Mouse (Mus musculus) intestine, postnatal 0 days (tissue): ENCODE data around the gene Hps5. TPM values are rescaled to one million over a fixed set of nuclear protein-coding genes. Genes with fewer than 3 reads are reported as not detected.
"Not testable (repeated sequence)": the region's sequence is repeated elsewhere in the genome, so short reads cannot be mapped to it uniquely, and the experiment has no call there.

Experiments
- ATAC-seq: fragments of 200-750 bp; cut with Nextera tagmentation; 2 replicates; pipeline ENCODE4 v1.8.0; 2017; ENCODE audit warnings: mild to moderate bottlenecking, moderate TSS enrichment, moderate library complexity
- H3K27ac ChIP-seq: fragments of 300-500 bp; sonication (generic); 2 replicates; pipeline ENCODE4 v1.5.1; 2014; ENCODE audit warnings: mild to moderate bottlenecking, low read depth, low read length, moderate library complexity
- H3K27me3 ChIP-seq: fragments of 300-500 bp; sonication (generic); replicated peaks from 2 replicates; pipeline ENCODE4 v1.6.1; 2014; ENCODE audit warnings: low read length, mixed read lengths; ENCODE audit not compliant: control insufficient read depth, insufficient read depth
- H3K36me3 ChIP-seq: fragments of 300-500 bp; sonication (generic); 2 replicates; pipeline ENCODE4 v1.6.1; 2014; ENCODE audit warnings: mild to moderate bottlenecking, moderate library complexity; ENCODE audit not compliant: control insufficient read depth, insufficient read depth
- H3K4me1 ChIP-seq: fragments of 300-500 bp; sonication (generic); replicated peaks from 2 replicates; pipeline ENCODE4 v1.6.1; 2014; ENCODE audit warnings: antibody characterized with exemption, low read length, mixed read lengths; ENCODE audit not compliant: control insufficient read depth, insufficient read depth
- H3K4me2 ChIP-seq: fragments of 300-500 bp; sonication (generic); replicated peaks from 2 replicates; pipeline ENCODE4 v1.6.1; 2014; ENCODE audit warnings: low read depth, mild to moderate bottlenecking, moderate library complexity
- H3K4me3 ChIP-seq: fragments of 300-500 bp; sonication (generic); 2 replicates; pipeline ENCODE4 v1.5.1; 2014; ENCODE audit warnings: low read depth, low read length
- H3K9ac ChIP-seq: fragments of 300-500 bp; sonication (generic); 2 replicates; pipeline ENCODE4 v1.6.1; 2014; ENCODE audit warnings: mild to moderate bottlenecking, low read depth, low read length
- H3K9me3 ChIP-seq: fragments of 300-500 bp; sonication (generic); 2 replicates; pipeline ENCODE4 v1.6.1; 2016; ENCODE audit warnings: mixed run types; ENCODE audit not compliant: control insufficient read depth
- CTCF ChIP-seq: sonication (generic); IDR thresholded peaks from 2 replicates; pipeline ENCODE4 v1.5.1; 2016; ENCODE audit warnings: low read depth, mild to moderate bottlenecking, control low read depth, antibody characterized with exemption, moderate library complexity
- WGBS: fragments of 180-500 bp; shearing (Covaris S2); extraction: QIAGEN DNeasy Blood & Tissue Kit; methylation state at CpG from one replicate; pipeline ENCODE4 v1.1.7; 2014; 5-methylcytosine and 5-hydroxymethylcytosine counted together
- polyA plus RNA-seq: library from polyadenylated mRNA; unstranded; fragments of >200 nt; fragmentation: Nextera tagmentation; extraction: Ambion mirVana; gene quantifications from 2 replicates; pipeline ENCODE4 v1.2.1, GENCODE M21; 2015

The Hps5 gene
- polyA plus RNA-seq, 1 experiment from 2014 or later, result 13.9 TPM

DNA sequence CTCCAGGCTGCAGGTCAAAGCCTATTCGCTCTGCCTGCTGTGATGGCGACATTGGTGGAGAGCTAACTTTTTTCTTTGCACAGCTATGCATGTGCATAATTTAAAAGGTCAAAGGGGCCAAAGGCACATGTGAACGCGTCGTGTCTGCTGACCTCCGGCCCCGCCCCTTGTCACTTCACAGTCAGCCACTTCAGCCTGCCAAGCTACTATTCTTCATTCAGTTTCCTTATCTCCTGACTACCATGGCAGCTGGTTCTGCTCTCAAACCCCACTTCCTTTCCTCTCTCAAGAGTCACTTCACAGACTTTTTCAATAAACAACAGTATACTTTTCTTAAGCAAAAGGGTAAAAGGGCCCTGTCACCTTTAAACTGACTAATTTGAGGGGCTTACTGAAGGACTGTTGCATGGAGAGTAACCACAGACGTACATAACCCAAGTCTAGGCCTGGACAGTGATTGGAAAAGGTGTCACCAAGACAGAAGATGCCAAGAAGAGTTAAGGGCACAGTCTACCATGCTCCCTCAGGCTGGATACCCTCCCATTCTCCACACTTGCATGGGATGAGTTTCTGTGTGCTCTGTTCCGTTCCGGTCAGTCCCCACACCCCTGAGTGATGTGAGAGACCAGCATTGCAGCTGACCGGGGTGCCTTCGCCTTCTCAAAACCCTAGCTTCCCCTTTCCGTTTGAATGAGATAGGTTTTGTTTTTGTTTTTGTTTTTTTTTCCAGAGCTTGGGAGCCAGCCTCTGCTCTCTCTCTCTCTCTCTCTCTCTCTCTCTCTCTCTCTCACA, 35.1 kb upstream of the Hps5 start:
- no peak for TF ChIP-seq CTCF
- H3K4me1 ChIP-seq, result peaks cover 14% of the 10 kb centered on the region; the same call in 1 of the 2 replicates
- no peak overlapping the region for H3K4me2 ChIP-seq
- H3K9ac ChIP-seq, result no peak overlapping the region
- no peaks in the 10 kb centered on the region for H3K36me3 ChIP-seq
- H3K27ac ChIP-seq, result peak overlapping the region; percentile 82
- peak; percentile 25 for ATAC-seq
- no peaks in the 10 kb centered on the region for H3K9me3 ChIP-seq
- H3K4me3 ChIP-seq, result no peak overlapping the region
- no peaks in the 10 kb centered on the region for H3K27me3 ChIP-seq
- WGBS, result 43% methylated on average over 13 of the region's 13 CpGs

DNA sequence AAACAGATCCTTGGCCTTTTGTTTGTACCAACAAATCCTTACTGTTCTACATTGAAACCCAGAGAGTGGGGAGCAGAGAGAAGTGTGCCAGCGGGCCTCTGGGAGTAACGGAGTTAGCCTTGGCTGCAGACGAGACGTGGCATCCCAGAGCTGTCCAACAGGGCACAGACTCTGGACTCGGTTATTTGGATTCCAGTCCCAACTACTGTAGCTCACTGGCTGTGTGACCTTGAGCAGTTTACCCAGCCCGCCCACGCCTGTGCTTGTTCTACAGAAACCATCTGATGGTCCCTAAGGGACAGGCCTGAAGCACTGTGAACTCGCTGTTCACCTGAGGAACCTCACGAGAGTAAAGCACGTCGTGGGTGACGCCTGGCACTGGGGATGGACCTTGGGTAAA, 34.0 kb upstream of the Hps5 start:
- 55% methylated on average over 12 of the region's 12 CpGs for WGBS
- no peak for TF ChIP-seq CTCF
- ATAC-seq, result peak; percentile 21

GRCm38 (mm10) chr7:46827803-46828184, 31.9 kb upstream of the Hps5 start:
- no peak overlapping the region for H3K9ac ChIP-seq
- H3K36me3 ChIP-seq, result peaks cover 9% of the 10 kb centered on the region
- no peak for ATAC-seq
- 79% methylated on average over 2 of the region's 2 CpGs for WGBS
- no peaks in the 10 kb centered on the region for H3K27me3 ChIP-seq
- no peak for TF ChIP-seq CTCF
- H3K27ac ChIP-seq, result peak overlapping the region; percentile 68; the same call in 1 of the 2 replicates
- no peak overlapping the region for H3K4me2 ChIP-seq
- H3K4me3 ChIP-seq, result no peak overlapping the region
- H3K9me3 ChIP-seq, result no peaks in the 10 kb centered on the region
- peaks cover 14% of the 10 kb centered on the region; the same call in 1 of the 2 replicates for H3K4me1 ChIP-seq

More for the DNA sequence above, 34.0 kb upstream of the Hps5 start:
- H3K27ac ChIP-seq, result peak overlapping the region; percentile 82
- H3K4me3 ChIP-seq, result no peak overlapping the region
- no peaks in the 10 kb centered on the region for H3K36me3 ChIP-seq
- no peak overlapping the region for H3K4me2 ChIP-seq
- no peaks in the 10 kb centered on the region for H3K9me3 ChIP-seq
- no peak overlapping the region for H3K9ac ChIP-seq
- H3K27me3 ChIP-seq, result no peaks in the 10 kb centered on the region
- peaks cover 14% of the 10 kb centered on the region; the same call in 1 of the 2 replicates for H3K4me1 ChIP-seq

- WGBS, result 36% methylated on average over 20 of the region's 20 CpGs
- Histone ChIP-seq H3K9ac (0 out of 2 replicates have a peak overlapping the region, but pooled peaks have one; percentile 2), H3K9me3 (no peaks in the 10 kb centered on the region), H3K27me3 (no peaks in the 10 kb centered on the region), H3K36me3 (peaks cover 15% of the 10 kb centered on the region), H3K4me1 (peaks cover 14% of the 10 kb centered on the region; the same call in 1 of the 2 replicates), H3K27ac (peak overlapping the region; percentile 68), H3K4me3 (no peak overlapping the region), H3K4me2 (no peak overlapping the region; the same call in 1 of the 2 replicates)
- TF ChIP-seq CTCF, result no peak
- ATAC-seq, result no peak
These were observed 31.4 kb upstream of the Hps5 start for GRCm38 (mm10) chr7:46827046-46827802.

GRCm38 (mm10) chr7:46820876-46821632, 25.2 kb upstream of the Hps5 start:
- H3K27ac ChIP-seq, ATAC-seq, H3K4me1 ChIP-seq, H3K27me3 ChIP-seq, H3K9me3 ChIP-seq, H3K9ac ChIP-seq, H3K4me2 ChIP-seq, H3K4me3 ChIP-seq: not testable (repeated sequence)
- 58% methylated on average over 15 of the region's 15 CpGs for WGBS
- H3K36me3 ChIP-seq, result peaks cover 58% of the 10 kb centered on the region

DNA sequence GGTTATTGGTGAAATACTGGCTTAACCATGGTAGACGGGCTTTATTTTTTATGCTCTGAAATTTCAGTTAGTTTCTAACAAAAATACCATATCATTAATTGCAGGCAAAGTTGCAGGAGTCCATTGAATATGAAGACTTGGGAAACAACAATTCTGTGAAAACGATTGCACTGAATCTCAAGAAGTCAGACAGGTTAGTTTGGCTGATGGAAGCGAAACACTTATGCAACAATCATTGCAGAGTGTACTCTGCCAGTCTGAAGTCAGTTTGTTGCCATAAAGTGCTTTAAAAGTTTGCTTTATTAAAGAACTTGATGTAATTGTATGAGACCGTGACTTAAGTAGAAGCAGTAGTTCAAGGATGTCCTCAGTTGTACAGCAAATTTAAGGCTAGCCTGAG, 18.1 kb upstream of the Hps5 start:
- no peaks in the 10 kb centered on the region for H3K27me3 ChIP-seq
- TF ChIP-seq CTCF, result no peak
- WGBS, result 93% methylated on average over 4 of the region's 4 CpGs
- no peak overlapping the region for H3K4me3 ChIP-seq
- H3K4me2 ChIP-seq, result no peak overlapping the region
- H3K9me3 ChIP-seq, result no peaks in the 10 kb centered on the region
- H3K27ac ChIP-seq, result no peak overlapping the region
- H3K4me1 ChIP-seq, result no peaks in the 10 kb centered on the region
- no peak overlapping the region for H3K9ac ChIP-seq
- ATAC-seq, result no peak
- H3K36me3 ChIP-seq, result peaks cover 81% of the 10 kb centered on the region
